Mouse (Mus musculus) stomach, embryonic 16.5 days (tissue): Measurements from ENCODE around the gene Armt1. TPM values are rescaled to one million over a fixed set of nuclear protein-coding genes. Genes with fewer than 3 reads are reported as not detected.

Experiments
- ATAC-seq: fragments of 200-750 bp; cut with Nextera tagmentation; 2 replicates; pipeline ENCODE4 v1.8.0; 2017; ENCODE audit warnings: moderate number of reproducible peaks, moderate TSS enrichment; ENCODE audit not compliant: insufficient read depth, low FRiP score
- H3K27ac ChIP-seq: fragments of 300-500 bp; sonication (generic); 2 replicates; pipeline ENCODE4 v1.5.1; 2014; ENCODE audit warnings: low read length
- H3K27me3 ChIP-seq: fragments of 300-500 bp; sonication (generic); 2 replicates; pipeline ENCODE4 v1.6.1; 2014; ENCODE audit warnings: low read length, control low read depth, mixed read lengths; ENCODE audit not compliant: control insufficient read depth, insufficient read depth
- H3K36me3 ChIP-seq: fragments of 300-500 bp; sonication (generic); 2 replicates; pipeline ENCODE4 v1.6.1; 2014; ENCODE audit warnings: low read length; ENCODE audit not compliant: control insufficient read depth, insufficient read depth
- H3K4me1 ChIP-seq: fragments of 300-500 bp; sonication (generic); 2 replicates; pipeline ENCODE4 v1.6.1; 2014; ENCODE audit warnings: low read length, control low read depth, mixed read lengths; ENCODE audit not compliant: control insufficient read depth, insufficient read depth
- H3K4me2 ChIP-seq: fragments of 300-500 bp; sonication (generic); 2 replicates; pipeline ENCODE4 v1.6.1; 2014; ENCODE audit warnings: low read depth, low read length, mixed read lengths
- H3K4me3 ChIP-seq: fragments of 300-500 bp; sonication (generic); replicated peaks from 2 replicates; pipeline ENCODE4 v1.5.1; 2014; ENCODE audit warnings: mild to moderate bottlenecking, low read length
- H3K9ac ChIP-seq: fragments of 300-500 bp; sonication (generic); 2 replicates; pipeline ENCODE4 v1.6.1; 2014; ENCODE audit warnings: low read length
- H3K9me3 ChIP-seq: fragments of 300-500 bp; sonication (generic); replicated peaks from 2 replicates; pipeline ENCODE4 v1.6.1; 2016; ENCODE audit warnings: low read length, control low read depth; ENCODE audit not compliant: control insufficient read depth
- WGBS: fragments of 180-500 bp; shearing (Covaris S2); extraction: QIAGEN DNeasy Blood & Tissue Kit; methylation state at CpG from one replicate; pipeline ENCODE4 v1.1.7; 2014; 5-methylcytosine and 5-hydroxymethylcytosine counted together
- polyA plus RNA-seq: library from polyadenylated mRNA; unstranded; fragments of >200 nt; fragmentation: Nextera tagmentation; extraction: Ambion mirVana; gene quantifications from 2 replicates; pipeline ENCODE4 v1.2.1, GENCODE M21; 2015

Gene Armt1
- polyA plus RNA-seq, 1 experiment from 2014 or later, result 15.3 TPM

DNA sequence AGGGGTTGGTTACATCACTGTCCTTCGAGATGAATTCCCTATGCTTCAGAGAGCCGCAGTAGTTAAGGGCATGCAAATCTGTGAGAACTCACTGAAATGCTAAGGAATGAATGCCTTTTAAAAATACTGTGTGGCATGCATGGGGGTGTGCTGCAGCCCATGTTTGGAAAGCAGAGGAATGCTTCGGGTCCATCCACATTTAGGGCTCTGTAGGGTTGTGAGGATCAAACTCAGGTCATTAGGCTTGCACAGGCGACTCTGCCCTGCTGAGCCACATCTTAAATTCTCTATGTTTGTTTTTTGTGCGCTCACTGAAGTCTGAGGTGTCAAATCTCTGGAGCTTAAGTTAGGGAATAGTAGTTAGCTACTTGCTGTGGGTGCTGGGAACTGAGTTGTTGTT lies 41.2 kb upstream of the Armt1 start:
- no peak overlapping the region for H3K4me3 ChIP-seq
- H3K4me2 ChIP-seq, result no peak overlapping the region
- 0 out of 2 replicates have a peak, but pooled peaks cover 5% of the 10 kb centered on the region for H3K36me3 ChIP-seq
- no peaks in the 10 kb centered on the region for H3K27me3 ChIP-seq
- no peak overlapping the region for H3K27ac ChIP-seq
- WGBS, result 53% methylated on average over 5 of the region's 5 CpGs
- no peak overlapping the region; the same call in 1 of the 2 replicates for H3K9ac ChIP-seq
- no peaks in the 10 kb centered on the region for H3K9me3 ChIP-seq
- H3K4me1 ChIP-seq, result peaks cover 34% of the 10 kb centered on the region
- no peak for ATAC-seq

DNA sequence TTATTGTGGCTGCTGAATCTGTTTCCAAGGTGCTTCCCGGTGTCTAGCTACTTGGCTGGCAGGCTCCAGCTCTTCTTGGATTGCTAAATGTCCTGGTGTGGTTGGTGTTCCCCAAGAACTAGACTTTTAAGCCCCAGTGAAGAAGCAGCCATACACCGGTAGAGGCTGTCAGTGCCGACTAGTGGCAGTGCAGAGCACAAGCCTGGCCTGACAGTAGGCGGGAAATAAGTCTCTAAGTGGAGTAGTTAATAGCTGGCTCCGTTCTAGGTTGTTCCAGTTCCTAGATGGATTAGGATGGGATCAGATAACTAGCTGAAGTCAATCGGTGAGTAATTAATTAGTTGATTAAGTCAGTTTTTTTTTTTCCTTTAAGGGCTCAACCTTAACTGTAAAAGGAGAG lies 40.4 kb upstream of the Armt1 start:
- H3K4me1 ChIP-seq, result peaks cover 34% of the 10 kb centered on the region
- no peak for ATAC-seq
- no peak overlapping the region for H3K4me3 ChIP-seq
- WGBS, result 35% methylated on average over 6 of the region's 6 CpGs
- H3K4me2 ChIP-seq, result no peak overlapping the region
- H3K36me3 ChIP-seq, result 0 out of 2 replicates have a peak, but pooled peaks cover 8% of the 10 kb centered on the region
- H3K27ac ChIP-seq, result no peak overlapping the region
- H3K9me3 ChIP-seq, result no peaks in the 10 kb centered on the region
- H3K27me3 ChIP-seq, result no peaks in the 10 kb centered on the region
- no peak overlapping the region for H3K9ac ChIP-seq

DNA sequence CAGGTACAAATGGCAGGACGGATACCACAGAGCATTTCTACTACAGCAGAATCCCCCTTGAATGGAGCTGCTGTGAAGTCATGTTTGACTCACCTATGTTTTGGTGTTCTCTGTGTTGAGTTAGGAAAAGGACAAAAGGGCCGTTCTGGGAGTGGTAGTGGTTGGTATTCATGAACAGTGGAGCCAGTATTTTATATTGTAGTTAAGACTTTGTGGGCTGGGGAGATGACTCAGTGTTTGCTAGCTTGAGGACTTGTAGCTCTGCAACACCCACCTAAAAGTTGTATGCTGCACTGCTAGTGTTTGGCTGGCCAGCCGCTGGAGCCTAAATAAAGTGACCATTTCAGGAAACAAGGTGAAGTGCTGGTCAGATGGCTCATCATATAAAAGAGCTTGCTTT lies 36.9 kb upstream of the Armt1 start:
- Histone ChIP-seq H3K4me3 (no peak overlapping the region), H3K27ac (peak overlapping the region; percentile 36), H3K9ac (no peak overlapping the region), H3K36me3 (0 out of 2 replicates have a peak, but pooled peaks cover 9% of the 10 kb centered on the region), H3K27me3 (no peaks in the 10 kb centered on the region), H3K9me3 (no peaks in the 10 kb centered on the region), H3K4me2 (no peak overlapping the region), H3K4me1 (peaks cover 19% of the 10 kb centered on the region)
- 71% methylated on average over 3 of the region's 3 CpGs for WGBS
- ATAC-seq, result peak; percentile 51; the same call in 1 of the 2 replicates

DNA sequence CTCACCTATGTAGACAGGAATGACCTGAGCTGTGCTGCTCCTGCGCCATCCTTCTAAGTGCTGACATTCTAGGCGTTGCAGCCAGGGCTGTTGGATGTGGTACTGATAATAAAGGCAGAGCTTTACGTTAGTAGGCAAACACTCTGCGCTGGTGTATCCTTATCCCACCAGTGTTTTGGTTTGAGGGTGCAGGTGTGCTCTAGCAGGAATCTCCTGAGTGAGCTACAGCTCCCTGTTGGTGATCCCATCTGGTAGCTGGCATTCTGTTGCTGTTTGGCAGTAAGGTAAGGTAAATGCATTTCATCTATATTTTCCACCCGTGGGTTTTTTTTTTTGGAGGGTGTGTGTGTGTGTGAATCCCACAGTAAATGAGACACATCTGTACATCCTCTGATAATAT lies 34.2 kb upstream of the Armt1 start:
- no peaks in the 10 kb centered on the region for H3K27me3 ChIP-seq
- no peak overlapping the region for H3K9ac ChIP-seq
- ATAC-seq, result no peak
- no peak overlapping the region for H3K27ac ChIP-seq
- H3K9me3 ChIP-seq, result no peaks in the 10 kb centered on the region
- 0 out of 2 replicates have a peak, but pooled peaks cover 8% of the 10 kb centered on the region for H3K36me3 ChIP-seq
- peaks cover 4% of the 10 kb centered on the region; the same call in 1 of the 2 replicates for H3K4me1 ChIP-seq
- no peak overlapping the region for H3K4me2 ChIP-seq
- H3K4me3 ChIP-seq, result no peak overlapping the region
- WGBS, result 73% methylated on average over 5 of the region's 5 CpGs

DNA sequence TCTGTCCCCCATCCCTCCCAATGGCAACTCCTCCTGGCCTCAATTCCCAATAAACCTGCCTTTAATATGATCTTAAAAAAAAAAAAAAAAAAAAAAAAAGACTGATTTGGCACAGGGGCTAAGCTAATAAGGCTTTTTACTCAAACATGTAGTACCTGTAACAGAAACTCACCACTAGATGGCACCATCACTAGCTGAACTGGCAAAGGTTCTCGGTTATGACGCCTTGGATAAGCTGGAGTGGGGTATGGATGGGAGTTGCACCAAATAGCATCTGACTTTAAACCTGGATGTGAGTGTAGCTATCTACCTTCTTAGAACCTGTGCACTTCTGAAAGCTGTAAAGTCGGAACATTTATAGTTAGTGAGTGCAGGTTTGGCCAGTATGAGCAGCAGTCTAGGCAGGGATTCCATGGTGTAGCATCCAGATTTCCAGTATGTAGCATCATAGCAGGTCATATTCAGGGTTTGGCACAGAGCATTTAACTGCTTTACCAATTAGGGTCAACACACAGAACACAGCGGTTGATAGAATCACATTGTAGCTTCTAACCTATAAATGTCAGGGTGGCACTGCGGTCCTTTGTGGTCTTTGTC lies 27.3 kb upstream of the Armt1 start:
- no peak overlapping the region for H3K27ac ChIP-seq

DNA sequence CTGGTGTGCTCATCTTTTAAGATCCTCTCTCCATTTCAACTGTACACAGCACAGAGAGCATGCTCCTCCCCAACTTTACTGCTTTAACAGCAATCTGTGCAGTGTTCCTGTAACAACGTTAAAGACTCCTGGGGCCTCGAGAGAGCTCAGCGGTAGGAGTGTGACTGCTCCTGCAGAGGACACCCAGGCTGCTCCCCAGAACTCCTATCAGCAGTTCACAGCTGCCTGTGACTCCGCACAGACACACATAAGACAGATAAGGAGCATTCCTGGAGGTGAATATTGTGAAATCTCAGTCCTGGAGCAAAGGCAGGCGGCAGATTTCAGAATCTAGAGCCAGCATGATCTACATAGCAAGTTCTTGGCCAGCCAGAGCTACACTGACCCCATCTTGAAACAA lies 26.8 kb upstream of the Armt1 start:
- no peak for ATAC-seq
- H3K4me3 ChIP-seq, result no peak overlapping the region
- no peak overlapping the region for H3K9ac ChIP-seq
- H3K4me2 ChIP-seq, result no peak overlapping the region
- WGBS, result 84% methylated on average over 5 of the region's 5 CpGs
- no peaks in the 10 kb centered on the region for H3K4me1 ChIP-seq
- no peaks in the 10 kb centered on the region for H3K9me3 ChIP-seq
- H3K27me3 ChIP-seq, result no peaks in the 10 kb centered on the region
- 0 out of 2 replicates have a peak, but pooled peaks cover 11% of the 10 kb centered on the region for H3K36me3 ChIP-seq
- no peak overlapping the region for H3K27ac ChIP-seq

More for the DNA sequence above, 27.3 kb upstream of the Armt1 start:
- no peak overlapping the region for H3K4me2 ChIP-seq
- H3K4me1 ChIP-seq, result no peaks in the 10 kb centered on the region
- 60% methylated on average over 5 of the region's 5 CpGs for WGBS
- 0 out of 2 replicates have a peak, but pooled peaks cover 8% of the 10 kb centered on the region for H3K36me3 ChIP-seq
- H3K9me3 ChIP-seq, result no peaks in the 10 kb centered on the region
- H3K4me3 ChIP-seq, result no peak overlapping the region
- no peak overlapping the region for H3K9ac ChIP-seq
- ATAC-seq, result peak; percentile 37; the same call in 1 of the 2 replicates
- no peaks in the 10 kb centered on the region for H3K27me3 ChIP-seq

DNA sequence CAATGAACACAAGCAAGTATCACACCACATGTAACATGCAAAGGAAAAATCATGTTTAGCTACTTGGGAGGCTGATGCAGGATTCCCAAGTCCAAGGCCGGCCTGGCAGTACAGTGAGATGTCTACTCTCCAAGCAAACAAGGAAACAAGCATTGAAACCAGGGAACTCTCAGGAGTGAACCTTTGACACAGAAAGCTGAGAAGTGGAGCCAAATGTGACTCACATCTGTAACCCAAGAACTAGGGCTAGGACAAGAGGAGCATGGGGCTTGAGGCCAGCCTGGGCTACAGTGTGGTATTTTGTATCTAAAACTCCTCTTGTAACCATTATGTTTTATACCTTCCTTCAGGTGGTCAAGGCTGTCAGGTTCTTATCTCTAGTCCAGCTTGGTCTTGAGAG lies 25.1 kb upstream of the Armt1 start:
- Histone ChIP-seq H3K27ac (no peak overlapping the region), H3K4me1 (no peaks in the 10 kb centered on the region), H3K4me3 (no peak overlapping the region), H3K27me3 (no peaks in the 10 kb centered on the region), H3K9me3 (no peaks in the 10 kb centered on the region), H3K36me3 (0 out of 2 replicates have a peak, but pooled peaks cover 20% of the 10 kb centered on the region), H3K4me2 (no peak overlapping the region), H3K9ac (no peak overlapping the region)
- no peak for ATAC-seq
- WGBS, result 84% methylated on average over 1 of the region's 1 CpGs

DNA sequence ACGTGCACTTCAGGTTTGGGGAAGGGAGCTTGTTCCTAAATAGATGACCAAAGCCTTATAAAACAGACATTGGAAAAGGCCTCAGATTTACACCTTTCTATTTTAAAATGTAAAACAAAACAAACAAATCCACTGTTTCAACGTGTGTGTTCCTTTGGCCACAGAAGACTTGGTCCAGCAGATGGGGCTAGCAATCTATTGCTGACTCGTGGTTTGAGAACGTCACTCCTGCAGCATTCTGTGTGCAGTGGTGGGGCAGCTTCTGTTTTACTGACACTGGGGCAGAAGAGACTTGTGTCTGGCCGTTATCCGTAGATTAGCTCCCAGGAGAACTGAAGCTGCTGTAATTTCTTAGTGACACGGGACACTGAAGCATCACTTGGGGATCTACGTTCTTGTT lies 7.0 kb upstream of the Armt1 start:
- Histone ChIP-seq H3K4me3 (no peak overlapping the region), H3K9ac (no peak overlapping the region), H3K36me3 (peaks cover 9% of the 10 kb centered on the region), H3K27me3 (no peaks in the 10 kb centered on the region), H3K4me1 (no peaks in the 10 kb centered on the region), H3K4me2 (no peak overlapping the region), H3K9me3 (no peaks in the 10 kb centered on the region), H3K27ac (no peak overlapping the region)
- ATAC-seq, result no peak
- 73% methylated on average over 8 of the region's 8 CpGs for WGBS

DNA sequence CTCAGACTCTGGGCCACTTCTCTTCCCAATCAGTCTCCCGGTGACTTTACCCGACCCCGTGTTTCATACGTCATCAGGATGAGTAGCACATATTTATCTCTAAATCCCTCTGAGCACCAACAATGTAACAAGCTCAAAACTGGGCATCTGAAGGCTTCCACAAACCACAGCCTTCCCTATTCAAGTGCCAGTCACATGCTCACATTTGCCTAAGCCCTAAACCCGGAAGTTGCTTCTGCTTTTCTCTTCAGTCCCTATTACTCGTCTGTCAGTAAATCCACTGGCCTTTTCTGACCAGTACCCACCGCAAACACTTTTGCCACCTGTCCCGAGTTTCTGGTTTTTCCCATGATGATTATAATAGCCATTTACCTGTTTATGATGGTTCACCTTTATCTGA lies 1.9 kb upstream of the Armt1 start:
- ATAC-seq, result no peak
- Histone ChIP-seq H3K27ac (no peak overlapping the region), H3K27me3 (no peaks in the 10 kb centered on the region), H3K9me3 (no peaks in the 10 kb centered on the region), H3K9ac (peak overlapping the region; percentile 82; the same call in 1 of the 2 replicates), H3K4me2 (peak overlapping the region; percentile 27; the same call in 1 of the 2 replicates), H3K36me3 (peaks cover 4% of the 10 kb centered on the region), H3K4me1 (peaks cover 14% of the 10 kb centered on the region), H3K4me3 (no peak overlapping the region)
- 84% methylated on average over 8 of the region's 8 CpGs for WGBS
